Mouse (Mus musculus): ENCODE data around the gene Srebf2.

Gene Srebf2

DNA sequence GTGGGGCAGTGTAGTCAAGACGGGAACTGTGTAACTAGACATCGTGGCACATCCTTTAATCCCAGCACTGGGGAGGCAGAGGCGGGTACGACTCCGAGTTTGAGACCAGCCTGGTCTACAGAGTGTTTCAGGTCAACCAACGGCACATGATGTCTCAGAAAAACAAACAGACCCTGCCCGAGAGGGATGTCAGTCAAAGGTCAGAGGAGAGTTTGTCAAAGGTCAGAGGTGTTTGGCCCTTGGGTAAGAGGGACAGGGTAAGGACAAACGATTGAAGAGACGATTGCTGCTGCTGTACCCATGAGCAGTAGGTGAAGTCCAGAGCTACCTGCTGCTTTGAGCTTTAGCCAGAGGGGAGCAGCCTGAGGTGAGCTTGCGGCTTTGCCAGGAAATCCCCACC, 36.6 kb downstream of the Srebf2 start:
- no peak for DNase-seq (ENCODE audit: low spot score)

- DNase-seq (ENCODE audit: low spot score), result no peak
These were observed 37.2 kb downstream of the Srebf2 start for GRCm38 (mm10) chr15:82184183-82184582.

DNA sequence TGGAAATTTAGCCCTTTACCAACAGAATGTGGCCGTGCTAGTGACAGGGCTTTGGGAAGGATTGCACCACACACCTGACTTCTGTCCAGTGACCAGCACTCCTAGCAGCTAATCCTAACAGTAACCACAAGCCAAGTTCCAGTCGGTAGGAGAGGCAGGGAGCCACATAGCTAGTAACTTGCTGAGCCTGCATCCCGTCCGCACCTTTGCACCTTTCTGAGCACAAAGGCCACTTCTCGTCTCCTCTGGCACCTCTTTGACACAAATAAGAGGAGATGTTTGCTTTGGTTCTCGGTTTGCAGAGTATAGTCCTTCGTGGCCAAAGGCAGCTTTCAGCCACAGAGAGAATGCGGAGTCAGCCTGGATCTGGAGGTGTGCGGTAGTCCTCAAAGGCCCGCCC, 37.7 kb downstream of the Srebf2 start:
- DNase-seq (ENCODE audit: low spot score), result no peak

GRCm38 (mm10) chr15:82185062-82185783, 38.2 kb downstream of the Srebf2 start:
- no peak for DNase-seq (ENCODE audit: low spot score)

- DNase-seq (ENCODE audit: low spot score), result no peak
These were observed 39.1 kb downstream of the Srebf2 start for GRCm38 (mm10) chr15:82186131-82186530.

DNA sequence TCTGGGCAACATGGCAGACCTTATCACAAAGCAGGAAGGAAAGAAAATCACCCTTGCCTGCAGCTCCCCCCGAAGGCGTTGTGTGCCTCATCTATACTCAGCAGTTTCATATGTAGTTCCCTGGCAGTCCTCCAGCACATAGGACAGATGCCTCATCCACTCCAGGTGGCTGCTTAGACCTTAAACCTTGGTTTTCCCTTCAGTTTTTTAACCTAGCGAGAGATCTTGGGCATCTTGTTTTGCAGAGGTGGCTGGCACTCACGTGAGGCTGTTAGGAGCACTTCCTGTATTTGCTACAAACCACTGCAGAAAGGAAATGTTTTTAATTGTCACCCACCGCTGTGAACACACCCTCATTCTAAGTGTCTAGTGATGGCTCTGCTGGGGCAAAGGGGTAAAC, 40.0 kb downstream of the Srebf2 start:
- no peak for DNase-seq (ENCODE audit: low spot score)

- no peak for DNase-seq (ENCODE audit: low spot score)
These were observed 40.4 kb downstream of the Srebf2 start for GRCm38 (mm10) chr15:82187401-82187800.

DNA sequence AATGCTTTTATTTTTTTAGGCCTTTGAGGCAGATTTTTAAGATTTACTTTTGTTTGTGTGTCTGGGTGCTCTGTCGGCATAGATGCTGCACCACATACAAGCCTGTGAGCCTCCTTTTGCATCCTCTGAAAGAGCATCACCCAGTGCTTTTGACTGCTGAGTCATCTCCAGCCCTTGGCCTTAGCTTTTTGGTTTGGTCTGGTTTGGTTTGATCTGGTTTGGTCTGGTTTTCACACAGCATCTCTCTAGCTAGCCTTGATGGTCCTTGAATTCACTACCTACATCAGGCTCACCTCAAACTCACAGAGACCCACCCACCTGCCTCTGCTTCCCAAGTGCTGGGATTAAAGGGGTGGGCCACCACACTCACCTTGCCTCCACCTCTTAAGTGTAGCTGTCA, 40.9 kb downstream of the Srebf2 start:
- no peak for DNase-seq (ENCODE audit: low spot score)

DNA sequence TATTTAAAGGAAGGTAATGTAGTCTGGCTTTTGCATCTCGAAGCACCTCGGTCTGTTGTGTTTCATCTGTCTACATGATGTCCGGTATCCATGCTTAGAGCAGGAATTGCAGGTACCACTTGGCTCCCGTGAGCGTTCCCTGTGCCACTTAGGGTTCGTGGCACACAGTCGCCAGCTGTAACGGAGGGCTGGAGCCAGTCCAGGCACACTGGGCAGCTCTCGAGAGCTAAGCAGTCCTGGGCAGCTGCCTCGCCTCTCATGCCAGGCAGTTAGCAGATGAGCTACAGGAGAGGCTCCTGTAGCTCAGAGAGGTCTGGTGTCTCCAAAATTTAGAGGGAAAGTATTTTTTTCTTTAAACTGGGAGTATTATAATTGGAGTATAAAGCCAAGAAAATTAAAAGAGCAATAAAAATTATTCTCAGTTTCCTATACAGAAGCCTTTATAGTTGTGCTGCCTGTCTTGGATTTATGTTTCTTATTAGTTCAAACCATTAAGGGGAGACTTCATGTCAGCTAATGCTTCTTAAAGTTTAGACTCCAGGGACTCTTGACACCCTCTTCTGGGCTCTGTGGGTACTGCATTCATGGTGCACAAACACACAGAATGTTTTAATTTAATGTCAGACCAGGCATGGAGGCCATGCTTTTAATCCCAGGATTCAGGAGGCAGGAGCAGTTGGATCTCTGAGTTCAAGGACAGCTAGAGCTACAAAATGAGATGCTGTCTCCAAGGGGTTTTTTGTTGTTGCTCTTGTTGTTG, 41.7 kb downstream of the Srebf2 start:
- no peak for DNase-seq (ENCODE audit: low spot score)

DNA sequence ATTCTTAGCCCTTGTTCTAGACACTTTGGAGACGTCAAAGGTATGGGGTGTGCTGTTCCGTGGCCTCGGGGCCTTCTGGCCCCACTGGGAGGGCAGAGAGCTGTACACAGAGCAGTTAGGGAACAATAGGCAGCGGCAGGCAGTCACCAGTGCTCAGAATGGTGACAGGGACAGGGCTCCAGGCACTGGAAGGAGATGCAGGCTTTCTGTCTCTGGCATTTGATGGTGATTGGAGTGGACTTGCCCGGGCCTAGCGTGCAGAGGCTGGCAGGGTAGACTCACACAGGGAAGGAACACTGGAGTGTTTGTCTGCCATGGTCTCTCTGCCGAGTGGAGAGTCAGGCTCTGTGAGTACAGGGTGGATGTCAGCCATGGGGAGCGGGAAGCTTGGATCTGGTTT, 45.6 kb downstream of the Srebf2 start:
- no peak for DNase-seq (ENCODE audit: low spot score)

DNA sequence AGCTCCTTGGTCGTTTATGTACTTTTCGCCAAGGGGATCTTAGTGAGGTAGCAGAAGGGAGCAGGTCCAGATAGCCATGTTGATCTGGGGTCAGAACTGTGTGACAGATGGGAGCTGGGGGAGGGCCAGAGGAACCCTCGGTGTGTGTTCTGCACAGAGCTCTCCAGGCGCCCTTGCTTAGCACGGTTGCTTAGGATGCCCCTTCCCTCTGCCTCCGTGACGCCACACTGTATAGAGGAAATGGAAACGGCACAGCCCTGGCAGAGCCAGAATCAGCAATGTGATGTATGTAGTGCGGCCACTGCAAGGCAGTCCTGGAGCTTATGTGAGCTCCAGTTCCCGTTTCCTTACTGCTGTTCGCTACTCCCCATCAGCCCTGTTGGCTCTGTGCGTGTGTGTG, 49.3 kb downstream of the Srebf2 start:
- DNase-seq (ENCODE audit: low spot score), result no peak

DNA sequence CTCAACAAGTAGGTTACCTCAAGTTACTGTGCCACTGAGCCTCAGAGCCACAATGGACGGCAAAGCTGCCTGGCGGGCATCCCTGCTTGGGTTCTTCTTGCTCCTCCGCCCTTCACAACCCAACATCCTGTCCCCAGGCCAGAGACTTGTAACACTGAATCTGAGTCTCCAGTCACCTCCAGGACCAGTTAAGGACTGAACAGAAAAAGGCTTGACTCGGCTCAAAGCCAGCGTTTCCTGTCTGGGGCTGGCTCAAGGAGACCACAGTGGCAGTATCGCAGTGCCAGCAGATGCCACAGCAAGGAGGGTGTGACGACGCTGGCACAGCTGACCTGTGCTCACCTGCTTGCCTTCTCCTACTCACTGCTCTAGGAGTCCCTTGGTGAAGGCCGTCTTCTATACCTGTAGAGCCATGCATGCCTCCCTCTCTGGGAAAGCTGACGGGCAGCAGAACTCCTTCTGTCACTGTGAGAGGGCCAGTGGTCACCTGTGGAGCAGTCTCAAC, 50.3 kb downstream of the Srebf2 start:
- DNase-seq (ENCODE audit: low spot score), result no peak

- DNase-seq (ENCODE audit: low spot score), result no peak
These were observed 51.0 kb downstream of the Srebf2 start for GRCm38 (mm10) chr15:82197937-82198336.

- no peak for DNase-seq (ENCODE audit: low spot score)
These were observed 51.4 kb downstream of the Srebf2 start for GRCm38 (mm10) chr15:82198342-82198741.

- no peak for DNase-seq (ENCODE audit: low spot score)
These were observed 52.6 kb downstream of the Srebf2 start for GRCm38 (mm10) chr15:82199546-82199945.

DNA sequence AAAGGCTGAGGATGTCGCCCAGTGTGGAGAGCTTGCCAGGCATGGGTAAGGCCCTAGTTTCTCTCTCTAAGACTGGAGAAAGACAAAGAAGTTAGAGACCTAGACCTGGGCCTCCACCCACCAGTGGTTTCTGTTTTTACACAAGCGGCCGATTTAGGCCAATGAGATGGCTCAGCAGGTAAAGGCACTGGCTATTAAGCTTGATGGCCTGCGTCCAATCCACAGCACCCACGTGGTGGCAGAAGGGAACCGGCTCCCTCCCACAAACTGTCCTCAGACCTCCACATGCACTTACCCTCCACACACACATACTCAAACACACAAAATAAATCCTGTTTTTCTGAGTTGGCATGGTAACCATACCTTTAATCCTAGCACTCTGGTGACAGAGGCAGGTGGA, 55.1 kb downstream of the Srebf2 start:
- no peak for DNase-seq (ENCODE audit: low spot score)

- DNase-seq (ENCODE audit: low spot score), result no peak
These were observed 56.1 kb downstream of the Srebf2 start for GRCm38 (mm10) chr15:82203090-82203489.

- DNase-seq (ENCODE audit: low spot score), result no peak
These were observed 56.8 kb downstream of the Srebf2 start for GRCm38 (mm10) chr15:82203611-82204351.

GRCm38 (mm10) chr15:82204680-82205371, 57.8 kb downstream of the Srebf2 start:
- DNase-seq (ENCODE audit: low spot score), result no peak

GRCm38 (mm10) chr15:82206365-82207104, 59.6 kb downstream of the Srebf2 start:
- no peak for DNase-seq (ENCODE audit: low spot score)

DNA sequence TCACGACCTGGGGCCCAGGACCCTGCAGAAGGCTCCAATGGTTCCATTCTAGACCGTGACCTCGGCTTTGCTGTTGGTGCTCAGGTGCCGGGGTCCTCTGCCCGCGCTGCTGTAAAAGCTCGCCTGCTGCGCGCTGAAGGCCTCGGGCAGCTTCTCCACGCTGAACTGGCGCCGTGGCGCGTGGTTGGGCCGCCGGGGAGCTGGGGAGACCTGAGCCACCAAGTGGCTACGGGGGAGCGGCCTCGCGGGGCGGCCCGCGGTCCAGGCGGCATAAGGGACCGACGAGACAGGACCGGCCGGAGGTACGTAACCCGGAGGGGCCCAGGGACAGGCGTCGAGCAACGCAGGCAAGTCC, 60.1 kb downstream of the Srebf2 start:
- DNase-seq (ENCODE audit: low spot score), result no peak
